Mouse (Mus musculus) stomach, postnatal 0 days (tissue): ENCODE results near the gene Ctla4.

ENCODE experiments used
- CTCF ChIP-seq: IDR thresholded peaks from 2 replicates; pipeline ENCODE4 v1.5.1; 2016; ENCODE audit warnings: antibody characterized with exemption, low read depth, mild to moderate bottlenecking, moderate library complexity
- EP300 ChIP-seq: optimal IDR thresholded peaks from 2 replicates; pipeline ENCODE3; 2016; ENCODE audit warnings: antibody characterized with exemption

DNA sequence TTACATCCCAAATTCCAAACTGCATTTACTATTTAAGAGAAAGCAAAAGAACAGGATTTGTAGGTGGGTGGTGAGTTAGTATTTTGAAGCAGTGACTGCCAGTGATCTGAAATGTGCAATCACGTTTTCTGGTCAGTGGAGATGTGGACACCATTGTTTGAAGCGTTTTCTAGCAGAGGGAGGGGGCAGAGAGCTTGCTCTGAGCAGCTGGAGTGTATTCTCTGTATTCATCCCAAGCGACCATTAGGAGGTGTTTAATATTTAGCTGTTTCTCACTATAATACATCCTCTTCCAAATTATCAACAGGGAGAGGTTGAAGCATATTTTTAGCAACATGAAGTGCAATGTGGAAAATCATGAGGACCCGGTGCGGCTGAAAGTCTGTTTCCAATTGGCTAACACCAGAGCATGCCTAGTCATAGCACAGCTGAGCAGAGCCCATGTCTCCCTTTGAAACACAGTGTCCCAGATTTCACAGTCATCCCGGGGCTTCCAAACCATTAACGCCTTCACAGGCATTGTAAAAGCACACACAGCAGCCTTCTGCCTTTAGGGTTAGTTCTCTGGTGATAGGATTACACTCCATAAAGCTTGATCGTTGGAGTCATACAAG is 49.3 kb downstream of the Ctla4 start:
- TF ChIP-seq CTCF = no peak
- TF ChIP-seq EP300 = no peak
